Mouse (Mus musculus): ENCODE data around the gene Exoc3l. TPM values are rescaled to one million over a fixed set of nuclear protein-coding genes. Genes with fewer than 3 reads are reported as not detected.

The Exoc3l gene
- polyA plus RNA-seq, 1 experiment = not detected

GRCm38 (mm10) chr8:105305211-105306145 lies 9.6 kb upstream of the Exoc3l start, which contains the start of gene Elmo3:
Gene Elmo3, plus strand, starts transcription at chr8:105305601.
- peaks cover 10% of the 10 kb centered on the region for H3K4me1 ChIP-seq (ENCODE audit: control insufficient read depth, insufficient read depth, low read length)
- H3K4me3 ChIP-seq (ENCODE audit: insufficient read depth, low read length) = no peak within 1 kb of the TSS
- peak within 1 kb of the TSS; percentile 14; the same call in 1 of the 2 replicates for H3K27ac ChIP-seq (ENCODE audit: insufficient read depth, low read length)
- TF ChIP-seq CTCF (IDR thresholded peaks at IDR 0.05; ENCODE audit: borderline replicate concordance, insufficient read depth, low read length) = no peak
- peak; percentile 30; the same call in 1 of the 2 replicates for TF ChIP-seq POLR2A (IDR thresholded peaks at IDR 0.05; ENCODE audit: low read depth, low read length)

DNA sequence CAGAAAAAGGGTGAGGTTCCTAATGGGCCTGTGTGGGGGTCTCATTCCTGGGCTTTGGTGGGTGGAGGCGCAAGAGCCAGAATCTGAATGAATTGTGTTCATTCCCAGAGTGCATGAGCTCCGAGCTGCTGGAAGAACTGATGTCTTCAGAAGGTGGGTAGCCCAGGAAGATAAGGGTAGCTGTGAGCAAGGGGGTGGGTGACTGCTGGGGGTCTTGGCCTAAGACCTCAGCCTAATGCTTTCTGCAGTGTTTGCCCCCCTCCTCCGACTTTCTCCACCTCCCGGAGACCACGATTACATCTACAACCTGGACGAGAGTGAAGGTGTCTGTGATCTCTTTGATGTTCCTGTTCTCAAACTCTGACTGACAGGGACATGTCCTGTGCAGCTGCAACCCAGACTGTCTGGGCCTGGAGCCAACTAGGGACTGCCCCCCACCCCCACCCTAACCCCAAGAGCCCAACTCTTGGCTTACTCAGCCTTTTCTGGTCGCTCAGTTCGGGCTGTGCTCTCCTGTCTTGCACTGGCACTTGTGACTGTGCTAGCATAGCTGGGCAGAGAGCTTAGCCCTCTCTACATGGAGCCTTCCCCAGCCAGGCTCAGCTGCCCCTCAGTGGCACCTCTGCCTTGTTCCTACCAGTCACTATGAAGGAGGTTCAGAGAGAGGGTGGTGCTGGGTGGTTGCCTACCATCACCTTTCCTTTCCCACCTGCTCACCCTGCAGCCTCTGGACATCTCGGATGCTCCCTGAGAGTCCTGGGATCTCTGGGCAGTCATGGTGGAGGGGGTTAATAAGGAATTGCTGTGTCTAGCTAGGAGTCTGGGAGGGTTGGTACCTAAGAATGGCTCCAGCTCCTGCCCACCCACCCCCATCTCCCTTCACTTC lies 8.7 kb upstream of the Exoc3l start:
- Histone ChIP-seq H3K27ac (ENCODE audit: insufficient read depth, low read length) (peak overlapping the region; percentile 14; the same call in 1 of the 2 replicates), H3K4me1 (ENCODE audit: control insufficient read depth, insufficient read depth, low read length) (peaks cover 10% of the 10 kb centered on the region)

GRCm38 (mm10) chr8:105303874-105304273 lies 8.0 kb upstream of the Exoc3l start:
- TF ChIP-seq POLR2A (IDR thresholded peaks at IDR 0.05; ENCODE audit: low read depth, low read length) = 0 out of 2 replicates have a peak, but pooled peaks have one; percentile 2
- TF ChIP-seq CTCF (IDR thresholded peaks at IDR 0.05; ENCODE audit: borderline replicate concordance, insufficient read depth, low read length) = no peak
- H3K27ac ChIP-seq (ENCODE audit: insufficient read depth, low read length) = peak overlapping the region; percentile 14; the same call in 1 of the 2 replicates
- peaks cover 10% of the 10 kb centered on the region for H3K4me1 ChIP-seq (ENCODE audit: control insufficient read depth, insufficient read depth, low read length)
- no peak overlapping the region for H3K4me3 ChIP-seq (ENCODE audit: insufficient read depth, low read length)

More for the DNA sequence above, 8.7 kb upstream of the Exoc3l start:
- TF ChIP-seq CTCF (IDR thresholded peaks at IDR 0.05; ENCODE audit: borderline replicate concordance, insufficient read depth, low read length) = no peak
- no peak overlapping the region for H3K4me3 ChIP-seq (ENCODE audit: insufficient read depth, low read length)

DNA sequence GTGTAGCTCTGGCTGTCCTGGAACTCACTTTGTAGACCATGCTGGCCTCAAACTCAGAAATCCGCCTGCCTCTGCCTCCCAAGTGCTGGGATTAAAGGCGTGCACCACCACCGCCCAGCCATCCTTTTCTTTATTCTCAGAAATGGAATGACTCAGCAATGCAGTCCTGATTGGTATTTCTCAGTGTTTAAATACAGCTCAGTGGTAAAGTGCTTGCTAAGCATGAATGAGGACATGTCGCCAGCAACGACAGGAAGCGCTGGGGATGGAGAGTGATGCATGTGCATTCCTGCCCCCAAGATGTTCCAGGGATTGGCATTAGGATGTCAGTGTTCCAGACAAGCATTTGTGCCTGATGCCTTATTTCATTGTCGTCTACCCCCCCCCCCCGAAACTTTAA lies 7.5 kb upstream of the Exoc3l start:
- peak overlapping the region; percentile 14; the same call in 1 of the 2 replicates for H3K27ac ChIP-seq (ENCODE audit: insufficient read depth, low read length)
- no peak overlapping the region for H3K4me3 ChIP-seq (ENCODE audit: insufficient read depth, low read length)
- TF ChIP-seq POLR2A (IDR thresholded peaks at IDR 0.05; ENCODE audit: low read depth, low read length) = no peak
- TF ChIP-seq CTCF (IDR thresholded peaks at IDR 0.05; ENCODE audit: borderline replicate concordance, insufficient read depth, low read length) = no peak
- H3K4me1 ChIP-seq (ENCODE audit: control insufficient read depth, insufficient read depth, low read length) = peaks cover 10% of the 10 kb centered on the region

DNA sequence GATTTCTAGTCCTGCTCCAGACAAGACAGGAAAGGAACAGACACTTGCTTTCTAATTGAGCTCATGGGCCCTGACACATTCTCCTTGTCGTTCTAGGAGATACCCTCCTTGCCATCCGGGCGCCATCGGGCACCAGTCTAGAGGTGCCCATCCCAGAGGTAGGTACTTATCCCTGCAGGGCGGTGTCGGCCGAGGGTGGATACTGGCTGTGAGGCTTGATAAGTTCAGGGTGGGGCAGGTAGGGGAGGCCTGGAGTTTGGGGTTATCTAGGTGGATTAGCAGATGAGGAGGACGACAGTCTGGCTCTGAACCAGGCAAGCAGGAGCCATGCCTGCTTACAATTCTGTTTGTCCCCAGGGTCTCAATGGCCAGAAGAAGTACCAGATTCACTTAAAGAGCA lies 4.1 kb upstream of the Exoc3l start:
- TF ChIP-seq POLR2A (IDR thresholded peaks at IDR 0.05; ENCODE audit: low read depth, low read length) (no peak), CTCF (IDR thresholded peaks at IDR 0.05; ENCODE audit: borderline replicate concordance, insufficient read depth, low read length) (no peak)
- Histone ChIP-seq H3K27ac (ENCODE audit: insufficient read depth, low read length) (no peak overlapping the region), H3K4me3 (ENCODE audit: insufficient read depth, low read length) (no peak overlapping the region), H3K4me1 (ENCODE audit: control insufficient read depth, insufficient read depth, low read length) (peaks cover 9% of the 10 kb centered on the region)

GRCm38 (mm10) chr8:105298351-105299252 lies 2.7 kb upstream of the Exoc3l start:
- peak overlapping the region; percentile 77 for H3K4me3 ChIP-seq (ENCODE audit: insufficient read depth, low read length)
- TF ChIP-seq POLR2A (IDR thresholded peaks at IDR 0.05; ENCODE audit: low read depth, low read length) (no peak), CTCF (IDR thresholded peaks at IDR 0.05; ENCODE audit: borderline replicate concordance, insufficient read depth, low read length) (no peak)
- no peaks in the 10 kb centered on the region for H3K4me1 ChIP-seq (ENCODE audit: control insufficient read depth, insufficient read depth, low read length)
- H3K27ac ChIP-seq (ENCODE audit: insufficient read depth, low read length) = peak overlapping the region; percentile 27; the same call in 1 of the 2 replicates

GRCm38 (mm10) chr8:105297511-105298192 lies 1.8 kb upstream of the Exoc3l start, which contains the start of gene E2f4:
Gene E2f4, plus strand, starts transcription at chr8:105297663.
- TF ChIP-seq POLR2A (IDR thresholded peaks at IDR 0.05; ENCODE audit: low read depth, low read length) = peak; percentile 58
- no peak for TF ChIP-seq CTCF (IDR thresholded peaks at IDR 0.05; ENCODE audit: borderline replicate concordance, insufficient read depth, low read length)
- Histone ChIP-seq H3K4me1 (ENCODE audit: control insufficient read depth, insufficient read depth, low read length) (no peaks in the 10 kb centered on the region), H3K4me3 (ENCODE audit: insufficient read depth, low read length) (peak within 1 kb of the TSS; percentile 77), H3K27ac (ENCODE audit: insufficient read depth, low read length) (peak within 1 kb of the TSS; percentile 69)

GRCm38 (mm10) chr8:105295256-105295655 lies 645 bp downstream of the Exoc3l start:
- H3K4me1 ChIP-seq (ENCODE audit: control insufficient read depth, insufficient read depth, low read length) = no peaks in the 10 kb centered on the region
- H3K27ac ChIP-seq (ENCODE audit: insufficient read depth, low read length) = no peak overlapping the region
- no peak overlapping the region for H3K4me3 ChIP-seq (ENCODE audit: insufficient read depth, low read length)

More at GRCm38 (mm10) chr8:105295256-105295655, 645 bp downstream of the Exoc3l start:
- TF ChIP-seq CTCF (IDR thresholded peaks at IDR 0.05; ENCODE audit: borderline replicate concordance, insufficient read depth, low read length) = no peak
- TF ChIP-seq POLR2A (IDR thresholded peaks at IDR 0.05; ENCODE audit: low read depth, low read length) = no peak
